Mouse (Mus musculus) forebrain, embryonic 12.5 days (tissue): ENCODE measurements around the gene Mccc2. TPM values are rescaled to one million over a fixed set of nuclear protein-coding genes. Genes with fewer than 3 reads are reported as not detected.

ENCODE experiments used
- ATAC-seq: fragments of 200-750 bp; cut with Nextera tagmentation; 2 replicates; pipeline ENCODE4 v1.8.0; 2017; ENCODE audit warnings: moderate TSS enrichment; ENCODE audit not compliant: low FRiP score
- H3K27ac ChIP-seq: fragments of 300-500 bp; sonication (generic); 2 replicates; pipeline ENCODE4 v1.5.1; 2016; ENCODE audit warnings: mild to moderate bottlenecking
- H3K27me3 ChIP-seq: fragments of 300-500 bp; sonication (generic); 2 replicates; pipeline ENCODE4 v1.6.1; 2016; ENCODE audit warnings: mild to moderate bottlenecking
- H3K36me3 ChIP-seq: fragments of 300-500 bp; sonication (generic); replicated peaks from 2 replicates; pipeline ENCODE4 v1.6.1; 2016; ENCODE audit warnings: mild to moderate bottlenecking
- H3K4me1 ChIP-seq: fragments of 300-500 bp; sonication (generic); 2 replicates; pipeline ENCODE4 v1.6.1; 2016
- H3K4me2 ChIP-seq: fragments of 300-500 bp; sonication (generic); 2 replicates; pipeline ENCODE4 v1.6.1; 2016; ENCODE audit warnings: mild to moderate bottlenecking, moderate library complexity
- H3K4me3 ChIP-seq: fragments of 300-500 bp; sonication (generic); replicated peaks from 2 replicates; pipeline ENCODE4 v1.5.1; 2016; ENCODE audit warnings: mild to moderate bottlenecking
- H3K9ac ChIP-seq: fragments of 300-500 bp; sonication (generic); 2 replicates; pipeline ENCODE4 v1.6.1; 2016; ENCODE audit warnings: mild to moderate bottlenecking
- H3K9me3 ChIP-seq: fragments of 300-500 bp; sonication (generic); 2 replicates; pipeline ENCODE4 v1.6.1; 2016
- WGBS: fragments of 180-500 bp; shearing (Covaris S2); methylation state at CpG from one replicate; pipeline ENCODE4 v1.1.7; 2016; 5-methylcytosine and 5-hydroxymethylcytosine counted together
- polyA plus RNA-seq: library from polyadenylated mRNA; unstranded; fragments of >200 nt; fragmentation: Nextera tagmentation; extraction: Ambion mirVana; gene quantifications from 2 replicates; pipeline ENCODE4 v1.2.1, GENCODE M21; 2016

Gene Mccc2
- polyA plus RNA-seq, 1 experiment from 2014 or later: 39.8 TPM

GRCm38 (mm10) chr13:99937741-99938140, 77.7 kb downstream of the Mccc2 start:
- H3K9ac ChIP-seq: no peak overlapping the region
- peak overlapping the region; percentile 60 for H3K27ac ChIP-seq
- peak; percentile 80 for ATAC-seq

GRCm38 (mm10) chr13:99932406-99932805, 83.0 kb downstream of the Mccc2 start:
- no peak overlapping the region for H3K9ac ChIP-seq
- H3K9me3 ChIP-seq: no peaks in the 10 kb centered on the region
- no peak for ATAC-seq
- 83% methylated on average over 1 of the region's 1 CpGs for WGBS
- H3K4me2 ChIP-seq: no peak overlapping the region
- no peak overlapping the region for H3K4me3 ChIP-seq
- H3K4me1 ChIP-seq: 0 out of 2 replicates have a peak, but pooled peaks cover under 1% of the 10 kb centered on the region
- H3K27me3 ChIP-seq: no peaks in the 10 kb centered on the region
- H3K36me3 ChIP-seq: no peaks in the 10 kb centered on the region
- H3K27ac ChIP-seq: no peak overlapping the region

More at GRCm38 (mm10) chr13:99937741-99938140, 77.7 kb downstream of the Mccc2 start:
- WGBS: 22% methylated on average over 3 of the region's 3 CpGs
- Histone ChIP-seq H3K36me3 (no peaks in the 10 kb centered on the region), H3K4me1 (peaks cover 28% of the 10 kb centered on the region), H3K4me3 (no peak overlapping the region), H3K4me2 (no peak overlapping the region), H3K27me3 (no peaks in the 10 kb centered on the region), H3K9me3 (no peaks in the 10 kb centered on the region)

DNA sequence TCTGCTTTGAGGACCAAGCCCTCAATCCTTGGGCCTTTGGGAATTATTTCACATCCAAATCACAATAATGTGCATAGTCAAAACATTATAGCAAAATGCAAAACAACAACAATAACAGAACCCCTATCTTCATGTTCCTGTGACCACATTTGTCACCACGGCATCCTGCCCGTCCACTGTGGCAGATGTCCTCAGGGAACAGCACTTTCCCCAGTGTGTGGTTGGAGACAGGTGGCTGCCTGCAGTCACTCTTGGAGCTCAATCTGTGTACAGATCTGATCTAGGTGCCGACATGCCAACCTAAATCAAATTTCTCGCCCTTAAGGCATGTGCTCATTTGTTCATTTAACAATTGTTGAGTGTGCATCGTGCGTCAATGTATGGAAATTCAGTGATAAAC, 83.9 kb downstream of the Mccc2 start:
- no peaks in the 10 kb centered on the region for H3K36me3 ChIP-seq
- no peaks in the 10 kb centered on the region for H3K27me3 ChIP-seq
- WGBS: 88% methylated on average over 6 of the region's 6 CpGs
- no peak overlapping the region for H3K4me2 ChIP-seq
- ATAC-seq: no peak
- H3K27ac ChIP-seq: no peak overlapping the region
- H3K9me3 ChIP-seq: no peaks in the 10 kb centered on the region
- H3K9ac ChIP-seq: no peak overlapping the region
- no peaks in the 10 kb centered on the region for H3K4me1 ChIP-seq
- no peak overlapping the region for H3K4me3 ChIP-seq

- no peak overlapping the region for H3K27ac ChIP-seq
- no peak overlapping the region for H3K4me2 ChIP-seq
- WGBS: 41% methylated on average over 5 of the region's 5 CpGs
- no peaks in the 10 kb centered on the region for H3K27me3 ChIP-seq
- H3K4me1 ChIP-seq: peaks cover 3% of the 10 kb centered on the region; the same call in 1 of the 2 replicates
- ATAC-seq: peak; percentile 36; the same call in 1 of the 2 replicates
- no peak overlapping the region for H3K9ac ChIP-seq
- no peaks in the 10 kb centered on the region for H3K9me3 ChIP-seq
- no peak overlapping the region for H3K4me3 ChIP-seq
- no peaks in the 10 kb centered on the region for H3K36me3 ChIP-seq
Observed at GRCm38 (mm10) chr13:99926249-99926648, 89.2 kb downstream of the Mccc2 start.

DNA sequence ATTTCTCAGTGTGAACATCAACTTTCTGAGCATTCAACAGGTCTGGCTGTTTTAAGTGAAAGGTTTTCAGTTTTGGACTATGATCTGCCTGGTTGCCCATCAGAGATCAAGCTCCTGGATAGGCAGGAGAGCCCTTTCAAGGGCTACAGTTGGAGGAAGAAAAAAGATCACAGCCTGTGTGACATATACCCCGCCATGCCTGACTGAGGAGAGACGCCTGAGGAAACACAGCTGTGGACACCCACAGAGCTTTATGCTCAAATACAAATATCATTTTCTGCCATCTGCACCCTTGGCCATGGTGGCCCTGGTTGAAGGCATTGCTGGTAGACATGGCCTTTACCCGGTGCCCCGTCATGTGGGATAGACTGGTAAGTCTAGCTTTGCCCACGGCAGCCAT, 99.8 kb downstream of the Mccc2 start:
- no peaks in the 10 kb centered on the region for H3K9me3 ChIP-seq
- no peaks in the 10 kb centered on the region; the same call in 1 of the 2 replicates for H3K4me1 ChIP-seq
- ATAC-seq: no peak
- H3K4me2 ChIP-seq: no peak overlapping the region
- WGBS: 87% methylated on average over 5 of the region's 5 CpGs
- H3K27me3 ChIP-seq: no peaks in the 10 kb centered on the region
- H3K4me3 ChIP-seq: no peak overlapping the region
- H3K9ac ChIP-seq: no peak overlapping the region
- no peak overlapping the region for H3K27ac ChIP-seq
- H3K36me3 ChIP-seq: no peaks in the 10 kb centered on the region

- WGBS: 39% methylated on average over 9 of the region's 9 CpGs
- H3K9ac ChIP-seq: peak within 1 kb of the TSS; percentile 36
- H3K4me1 ChIP-seq: peaks cover 19% of the 10 kb centered on the region
- ATAC-seq: no peak
- H3K36me3 ChIP-seq: no peaks in the 10 kb centered on the region
- H3K4me3 ChIP-seq: peak within 1 kb of the TSS; percentile 39
- peaks cover 49% of the 10 kb centered on the region for H3K27me3 ChIP-seq
- H3K27ac ChIP-seq: no peak within 1 kb of the TSS
- H3K4me2 ChIP-seq: peak within 1 kb of the TSS; percentile 60
- H3K9me3 ChIP-seq: no peaks in the 10 kb centered on the region
Observed at GRCm38 (mm10) chr13:99900965-99901364, 114.5 kb downstream of the Mccc2 start, which contains the start of gene Cartpt. Gene Cartpt (minus strand): TSS chr13:99901091.

DNA sequence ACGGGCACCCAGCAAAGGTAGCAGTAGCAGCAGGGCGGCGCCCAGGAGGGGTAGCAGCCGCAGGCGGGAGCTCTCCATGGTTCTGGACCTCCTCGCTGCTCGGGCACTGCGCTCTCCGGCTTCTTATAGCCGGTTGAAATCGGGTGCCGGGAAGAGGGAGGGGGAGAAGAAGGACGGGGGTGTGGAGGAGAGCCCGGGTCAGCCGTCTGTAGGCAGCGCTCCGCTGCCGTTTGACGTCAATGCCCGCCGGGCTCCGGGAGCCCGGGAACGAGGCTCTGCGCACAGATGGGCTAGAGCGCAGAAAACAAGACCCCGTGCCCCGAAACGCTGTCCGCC, 114.9 kb downstream of the Mccc2 start:
- Histone ChIP-seq H3K9me3 (no peaks in the 10 kb centered on the region), H3K27ac (no peak overlapping the region), H3K4me2 (peak overlapping the region; percentile 60), H3K27me3 (peaks cover 49% of the 10 kb centered on the region), H3K36me3 (no peaks in the 10 kb centered on the region), H3K9ac (peak overlapping the region; percentile 36), H3K4me1 (peaks cover 19% of the 10 kb centered on the region), H3K4me3 (peak overlapping the region; percentile 39)
- peak; percentile 61; the same call in 1 of the 2 replicates for ATAC-seq
- under 1% methylated on average over 30 of the region's 30 CpGs for WGBS

GRCm38 (mm10) chr13:99899670-99900556, 115.5 kb downstream of the Mccc2 start:
- H3K4me2 ChIP-seq: peak overlapping the region; percentile 60
- H3K9me3 ChIP-seq: no peaks in the 10 kb centered on the region
- peaks cover 49% of the 10 kb centered on the region for H3K27me3 ChIP-seq
- H3K27ac ChIP-seq: no peak overlapping the region
- H3K4me1 ChIP-seq: peaks cover 19% of the 10 kb centered on the region
- no peaks in the 10 kb centered on the region for H3K36me3 ChIP-seq
- H3K9ac ChIP-seq: peak overlapping the region; percentile 36
- WGBS: 5% methylated on average over 38 of the region's 38 CpGs
- H3K4me3 ChIP-seq: peak overlapping the region; percentile 39
- no peak for ATAC-seq

- Histone ChIP-seq H3K36me3 (no peaks in the 10 kb centered on the region), H3K4me1 (peaks cover 19% of the 10 kb centered on the region), H3K9ac (no peak overlapping the region), H3K4me3 (no peak overlapping the region), H3K9me3 (no peaks in the 10 kb centered on the region), H3K27me3 (peaks cover 49% of the 10 kb centered on the region), H3K4me2 (no peak overlapping the region), H3K27ac (no peak overlapping the region)
- no peak for ATAC-seq
- 24% methylated on average over 14 of the region's 14 CpGs for WGBS
Observed at GRCm38 (mm10) chr13:99898816-99899215, 116.6 kb downstream of the Mccc2 start.

Other genes with a start within 250 kb of the Mccc2 start
- gene Cartpt, start 114.5 kb downstream of the Mccc2 start, polyA plus RNA-seq: 7.5 and 9.8 TPM in 2 replicates
- 33.5 and 41.2 TPM in 2 replicates for gene Bdp1, start 88.4 kb upstream of the Mccc2 start, polyA plus RNA-seq
- gene Serf1, start 92.4 kb upstream of the Mccc2 start, polyA plus RNA-seq: 308 and 329 TPM in 2 replicates
- gene Smn1, start 109.2 kb upstream of the Mccc2 start, polyA plus RNA-seq: 65.5 and 65.6 TPM in 2 replicates
- gene Naip2, start 186.5 kb upstream of the Mccc2 start, polyA plus RNA-seq: 0.10 and 0.15 TPM in 2 replicates
- gene Naip5, start 230.7 kb upstream of the Mccc2 start, polyA plus RNA-seq: not detected in 2 replicates